17 mouse cellular contexts compared by ENCODE assay signal in genomic region chr2:128136769-128137433, GRCm38 (mm10). TPM values are rescaled to one million over a fixed set of nuclear protein-coding genes. Genes with fewer than 3 reads are reported as not detected.
A peak's percentile ranks its signal among the peaks of the same experiment; 100 is the strongest.
DNase-seq lines count a peak whose midpoint lies in the region; ATAC-seq lines count a peak whose summit lies in the region.
"Had no signal": no experiment of that assay in that cellular context is flagged by ENCODE, and none has a peak within 500 bp of the region (broad histone marks: within the 10 kb centered on the region; RNA-seq: fewer than 3 reads in every experiment).

No protein-coding gene starts in this region.

- no peaks in the 10 kb centered on the region for H3K9me3 ChIP-seq in heart, embryonic 15.5 days (replicated peaks)
- H3K9me3 ChIP-seq: forebrain, embryonic 10.5 days; lung, embryonic 15.5 days; midbrain, embryonic 12.5 days had no signal

- no peak overlapping the region for H3K9ac ChIP-seq in heart, embryonic 15.5 days
- H3K9ac ChIP-seq: lung, embryonic 15.5 days; midbrain, embryonic 12.5 days had no signal

- no peak overlapping the region for H3K4me2 ChIP-seq in heart, embryonic 15.5 days
- H3K4me2 ChIP-seq: lung, embryonic 15.5 days; midbrain, embryonic 12.5 days had no signal

- WGBS in heart, embryonic 15.5 days: 72% methylated on average over 16 of the region's 16 CpGs

- peak; percentile 59 to 84 for DNase-seq in adrenal gland, adult (ENCODE audit: inconsistent age in 2 of 2, low spot score in 1 of 2)
- DNase-seq in adrenal gland, postnatal 4 days (ENCODE audit: low spot score in 2 of 2): no peak
- DNase-seq in heart, adult 8-10 months (ENCODE audit: low spot score): no peak
- peak; percentile 36 for DNase-seq in lung, postnatal 10 days
- DNase-seq in lung, postnatal 25 days (ENCODE audit: low spot score): no peak
- no peak for DNase-seq in layer of hippocampus, adult 11-12 months (ENCODE audit: low spot score)
- no peak for DNase-seq in frontal cortex, postnatal 10 days (ENCODE audit: low spot score in 2 of 2)
- DNase-seq: cerebellum, adult 8-10 months; left cerebral cortex, postnatal 4 days; spleen, adult 18-20 months; thymus, postnatal 14 days had no signal

- peak overlapping the region; percentile 45 for H3K27ac ChIP-seq in heart, embryonic 15.5 days
- H3K27ac ChIP-seq: forebrain, embryonic 10.5 days; lung, embryonic 15.5 days; midbrain, embryonic 12.5 days had no signal

- H3K27me3 ChIP-seq in heart, embryonic 15.5 days: no peaks in the 10 kb centered on the region
- H3K27me3 ChIP-seq: CH12.LX; lung, embryonic 15.5 days; midbrain, embryonic 12.5 days had no signal

- peaks cover 28% of the 10 kb centered on the region for H3K36me3 ChIP-seq in heart, embryonic 15.5 days

- H3K4me3 ChIP-seq in heart, embryonic 15.5 days: no peak overlapping the region
- H3K4me3 ChIP-seq: forebrain, embryonic 10.5 days; lung, embryonic 15.5 days; midbrain, embryonic 12.5 days had no signal

- no peak for ATAC-seq in heart, embryonic 15.5 days (replicated peaks; ENCODE audit: insufficient number of reproducible peaks, insufficient read depth, low FRiP score, low read depth)
- ATAC-seq: hindbrain, embryonic 16.5 days had no signal

- H3K4me1 ChIP-seq in heart, embryonic 15.5 days (replicated peaks): peaks cover 69% of the 10 kb centered on the region

RNA-seq across cellular contexts. Expression of gene Bcl2l11, which starts 11.1 kb away (rescaled TPM):
- total RNA-seq in adrenal gland, postnatal 4 days (2021): 10 to 100 TPM; 37.2 to 37.7 TPM
- polyA plus RNA-seq in heart, embryonic 15.5 days (2015; fragmentation: Nextera tagmentation; extraction: Ambion mirVana): 21.0 and 21.4 TPM in 2 replicates
- total RNA-seq in heart, adult 8-10 months (2022): 10 to 100 TPM in 2 of 4 experiments, 1 to 10 TPM in 2; 7.6 to 16.4 (median 11.3) TPM

Comparison
In these comparisons a context has a peak if more than half of its experiments do, and no peak if none do; other contexts are left out.
1. DNase-seq: peak in adrenal gland, adult (2 of 2) and lung, postnatal 10 days (single experiment); none in adrenal gland, postnatal 4 days (0 of 2), heart, adult 8-10 months (single experiment), lung, postnatal 25 days (single experiment), layer of hippocampus, adult 11-12 months (single experiment) and frontal cortex, postnatal 10 days (0 of 2).